Mouse (Mus musculus): ENCODE measurements around the gene Gm47969. TPM values are rescaled to one million over a fixed set of nuclear protein-coding genes. Genes with fewer than 3 reads are reported as not detected.
A peak's percentile ranks its signal among the peaks of the same experiment; 100 is the strongest.
"Not testable (repeated sequence)": the region's sequence is repeated elsewhere in the genome, so short reads cannot be mapped to it uniquely, and the experiment has no call there.

Gm47969 gene
- polyA plus RNA-seq (2014; fragmentation: Nextera tagmentation; extraction: Ambion mirVana): not detected in 2 replicates

GRCm38 (mm10) chr1:83044882-83045427 is at the start of gene Gm47969:
TSS of gene Gm47969 (plus strand) at chr1:83044932.
- Histone ChIP-seq H3K36me3 (ENCODE audit: control insufficient read depth, insufficient read depth, low read length) (no peaks in the 10 kb centered on the region), H3K9ac (ENCODE audit: low read length) (no peak within 1 kb of the TSS), H3K4me3 (ENCODE audit: low read depth, low read length) (no peak within 1 kb of the TSS), H3K9me3 (replicated peaks; ENCODE audit: control insufficient read depth, low read length) (no peaks in the 10 kb centered on the region), H3K4me1 (ENCODE audit: control insufficient read depth, insufficient read depth, low read length) (no peaks in the 10 kb centered on the region), H3K27ac (ENCODE audit: low read depth, low read length) (no peak within 1 kb of the TSS), H3K27me3 (replicated peaks; ENCODE audit: control insufficient read depth, insufficient read depth, low read length) (no peaks in the 10 kb centered on the region), H3K4me2 (ENCODE audit: low read length) (no peak within 1 kb of the TSS)
- 84% methylated on average over 5 of the region's 5 CpGs for WGBS
- ATAC-seq: no peak
- no peak for DNase-seq (ENCODE audit: low spot score)

GRCm38 (mm10) chr1:83000306-83000705 is 44.4 kb upstream of the Gm47969 start, which contains the start of gene Gm47959:
TSS of gene Gm47959 (plus strand) at chr1:83000548.
- H3K9ac ChIP-seq (ENCODE audit: low read length); H3K4me1 ChIP-seq (ENCODE audit: control insufficient read depth, insufficient read depth, low read length); H3K4me3 ChIP-seq (ENCODE audit: low read depth, low read length); ATAC-seq; H3K27me3 ChIP-seq (replicated peaks; ENCODE audit: control insufficient read depth, insufficient read depth, low read length); H3K27ac ChIP-seq (ENCODE audit: low read depth, low read length); H3K9me3 ChIP-seq (replicated peaks; ENCODE audit: control insufficient read depth, low read length); H3K36me3 ChIP-seq (ENCODE audit: control insufficient read depth, insufficient read depth, low read length); H3K4me2 ChIP-seq (ENCODE audit: low read length); DNase-seq (ENCODE audit: low spot score): not testable (repeated sequence)
- 94% methylated on average over 6 of the region's 9 CpGs for WGBS

GRCm38 (mm10) chr1:83006218-83007179 is 38.2 kb upstream of the Gm47969 start:
- Histone ChIP-seq H3K9me3 (replicated peaks; ENCODE audit: control insufficient read depth, low read length) (no peaks in the 10 kb centered on the region), H3K4me2 (ENCODE audit: low read length) (no peak overlapping the region), H3K4me1 (ENCODE audit: control insufficient read depth, insufficient read depth, low read length) (no peaks in the 10 kb centered on the region), H3K9ac (ENCODE audit: low read length) (no peak overlapping the region), H3K27ac (ENCODE audit: low read depth, low read length) (no peak overlapping the region), H3K36me3 (ENCODE audit: control insufficient read depth, insufficient read depth, low read length) (no peaks in the 10 kb centered on the region), H3K4me3 (ENCODE audit: low read depth, low read length) (no peak overlapping the region), H3K27me3 (replicated peaks; ENCODE audit: control insufficient read depth, insufficient read depth, low read length) (no peaks in the 10 kb centered on the region)
- WGBS: 89% methylated on average over 8 of the region's 8 CpGs
- no peak for DNase-seq (ENCODE audit: low spot score)
- ATAC-seq: no peak

GRCm38 (mm10) chr1:83007471-83007870 is 37.3 kb upstream of the Gm47969 start:
- 75% methylated on average over 6 of the region's 6 CpGs for WGBS
- no peaks in the 10 kb centered on the region for H3K36me3 ChIP-seq (ENCODE audit: control insufficient read depth, insufficient read depth, low read length)
- H3K4me1 ChIP-seq (ENCODE audit: control insufficient read depth, insufficient read depth, low read length): no peaks in the 10 kb centered on the region
- no peak overlapping the region for H3K27ac ChIP-seq (ENCODE audit: low read depth, low read length)
- ATAC-seq (peak; percentile 75; the same call in 1 of the 2 replicates), DNase-seq (ENCODE audit: low spot score) (peak; percentile 63)
- no peaks in the 10 kb centered on the region for H3K27me3 ChIP-seq (replicated peaks; ENCODE audit: control insufficient read depth, insufficient read depth, low read length)
- H3K9me3 ChIP-seq (replicated peaks; ENCODE audit: control insufficient read depth, low read length): no peaks in the 10 kb centered on the region
- H3K4me3 ChIP-seq (ENCODE audit: low read depth, low read length): no peak overlapping the region
- no peak overlapping the region for H3K9ac ChIP-seq (ENCODE audit: low read length)
- no peak overlapping the region for H3K4me2 ChIP-seq (ENCODE audit: low read length)

- no peak for ATAC-seq
- no peak overlapping the region for H3K4me2 ChIP-seq (ENCODE audit: low read length)
- DNase-seq (ENCODE audit: low spot score): no peak
- no peak overlapping the region for H3K27ac ChIP-seq (ENCODE audit: low read depth, low read length)
- no peaks in the 10 kb centered on the region for H3K27me3 ChIP-seq (replicated peaks; ENCODE audit: control insufficient read depth, insufficient read depth, low read length)
- 93% methylated on average over 3 of the region's 3 CpGs for WGBS
- no peaks in the 10 kb centered on the region for H3K36me3 ChIP-seq (ENCODE audit: control insufficient read depth, insufficient read depth, low read length)
- H3K9ac ChIP-seq (ENCODE audit: low read length): no peak overlapping the region
- H3K9me3 ChIP-seq (replicated peaks; ENCODE audit: control insufficient read depth, low read length): no peaks in the 10 kb centered on the region
- H3K4me1 ChIP-seq (ENCODE audit: control insufficient read depth, insufficient read depth, low read length): no peaks in the 10 kb centered on the region
- H3K4me3 ChIP-seq (ENCODE audit: low read depth, low read length): no peak overlapping the region
These were observed 30.3 kb upstream of the Gm47969 start for GRCm38 (mm10) chr1:83014477-83014876.

GRCm38 (mm10) chr1:83015329-83015879 is 29.3 kb upstream of the Gm47969 start:
- ATAC-seq (no peak), DNase-seq (ENCODE audit: low spot score) (no peak)
- no peaks in the 10 kb centered on the region for H3K4me1 ChIP-seq (ENCODE audit: control insufficient read depth, insufficient read depth, low read length)
- no peak overlapping the region for H3K27ac ChIP-seq (ENCODE audit: low read depth, low read length)
- H3K4me3 ChIP-seq (ENCODE audit: low read depth, low read length): no peak overlapping the region
- 88% methylated on average over 10 of the region's 10 CpGs for WGBS
- H3K9me3 ChIP-seq (replicated peaks; ENCODE audit: control insufficient read depth, low read length): no peaks in the 10 kb centered on the region
- no peak overlapping the region for H3K4me2 ChIP-seq (ENCODE audit: low read length)
- H3K36me3 ChIP-seq (ENCODE audit: control insufficient read depth, insufficient read depth, low read length): no peaks in the 10 kb centered on the region
- no peaks in the 10 kb centered on the region for H3K27me3 ChIP-seq (replicated peaks; ENCODE audit: control insufficient read depth, insufficient read depth, low read length)
- no peak overlapping the region for H3K9ac ChIP-seq (ENCODE audit: low read length)

GRCm38 (mm10) chr1:83016556-83016955 is 28.2 kb upstream of the Gm47969 start:
- 70% methylated on average over 1 of the region's 1 CpGs for WGBS
- H3K9ac ChIP-seq (ENCODE audit: low read length): no peak overlapping the region
- no peak overlapping the region for H3K27ac ChIP-seq (ENCODE audit: low read depth, low read length)
- no peak overlapping the region for H3K4me3 ChIP-seq (ENCODE audit: low read depth, low read length)
- ATAC-seq (no peak), DNase-seq (ENCODE audit: low spot score) (no peak)
- no peaks in the 10 kb centered on the region for H3K9me3 ChIP-seq (replicated peaks; ENCODE audit: control insufficient read depth, low read length)
- no peak overlapping the region for H3K4me2 ChIP-seq (ENCODE audit: low read length)
- H3K36me3 ChIP-seq (ENCODE audit: control insufficient read depth, insufficient read depth, low read length): no peaks in the 10 kb centered on the region
- H3K4me1 ChIP-seq (ENCODE audit: control insufficient read depth, insufficient read depth, low read length): no peaks in the 10 kb centered on the region
- no peaks in the 10 kb centered on the region for H3K27me3 ChIP-seq (replicated peaks; ENCODE audit: control insufficient read depth, insufficient read depth, low read length)

- H3K27me3 ChIP-seq (replicated peaks; ENCODE audit: control insufficient read depth, insufficient read depth, low read length): no peaks in the 10 kb centered on the region
- no peak overlapping the region for H3K4me3 ChIP-seq (ENCODE audit: low read depth, low read length)
- H3K36me3 ChIP-seq (ENCODE audit: control insufficient read depth, insufficient read depth, low read length): no peaks in the 10 kb centered on the region
- ATAC-seq: no peak
- no peak overlapping the region for H3K27ac ChIP-seq (ENCODE audit: low read depth, low read length)
- H3K4me2 ChIP-seq (ENCODE audit: low read length): no peak overlapping the region
- WGBS: 31% methylated on average over 1 of the region's 1 CpGs
- no peaks in the 10 kb centered on the region for H3K9me3 ChIP-seq (replicated peaks; ENCODE audit: control insufficient read depth, low read length)
- DNase-seq (ENCODE audit: low spot score): no peak
- H3K9ac ChIP-seq (ENCODE audit: low read length): no peak overlapping the region
- H3K4me1 ChIP-seq (ENCODE audit: control insufficient read depth, insufficient read depth, low read length): no peaks in the 10 kb centered on the region
These were observed 12.8 kb upstream of the Gm47969 start for GRCm38 (mm10) chr1:83031950-83032349.
